Mouse (Mus musculus) inflammation-experienced regulatory T-cells, adult 6 months (primary cell): Measurements from ENCODE around the gene Cstf2t. TPM values are rescaled to one million over a fixed set of nuclear protein-coding genes. Genes with fewer than 3 reads are reported as not detected.

ENCODE experiments used
- ATAC-seq: one replicate; pipeline ENCODE4 v1.8.0; 2017
- polyA plus RNA-seq, 3 experiments: library from polyadenylated mRNA; unstranded; fragments of 100-300 nt; shearing (Covaris generic); gene quantifications; one replicate each; pipeline ENCODE4 v1.2.1; 2017

Cstf2t gene
- polyA plus RNA-seq = 10 to 100 TPM; 14.3 to 16.2 (median 15.9) TPM

DNA sequence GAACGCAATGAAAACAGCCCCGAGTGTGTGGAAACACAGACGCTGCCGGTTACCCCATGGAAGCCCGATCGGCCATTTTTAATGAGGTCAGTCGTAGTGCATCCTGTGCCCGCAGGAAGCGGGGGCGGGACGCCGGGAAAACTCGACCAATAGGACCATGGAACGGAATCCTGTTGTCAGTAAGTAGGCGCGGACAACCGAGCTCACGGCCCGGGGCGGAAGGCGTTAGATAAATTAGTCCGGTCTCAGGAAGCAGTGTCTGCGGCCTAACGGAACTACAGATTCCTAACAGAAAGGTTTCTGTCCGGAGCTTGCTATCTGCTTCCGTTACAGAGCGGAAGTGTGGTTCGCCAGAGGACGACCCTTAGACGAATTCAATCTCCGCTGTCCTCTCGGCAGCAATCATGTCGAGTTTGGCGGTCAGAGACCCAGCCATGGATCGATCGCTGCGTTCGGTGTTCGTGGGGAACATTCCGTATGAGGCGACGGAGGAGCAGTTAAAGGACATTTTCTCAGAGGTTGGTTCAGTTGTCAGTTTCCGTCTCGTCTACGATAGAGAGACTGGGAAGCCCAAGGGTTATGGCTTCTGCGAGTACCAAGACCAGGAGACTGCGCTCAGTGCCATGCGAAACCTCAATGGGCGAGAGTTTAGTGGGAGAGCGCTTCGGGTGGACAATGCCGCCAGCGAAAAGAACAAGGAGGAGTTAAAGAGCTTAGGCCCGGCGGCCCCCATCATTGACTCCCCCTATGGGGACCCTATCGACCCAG is at the start of gene Cstf2t:
Cstf2t (plus strand) TSS at position 176 of the 768 bp plus-strand sequence.
- peak; percentile 97 for ATAC-seq

- no peak for ATAC-seq
Measured at GRCm38 (mm10) chr19:31038951-31039350, 43.7 kb upstream of the Cstf2t start.

- no peak for ATAC-seq
Measured at GRCm38 (mm10) chr19:31040948-31041847, 41.4 kb upstream of the Cstf2t start.

DNA sequence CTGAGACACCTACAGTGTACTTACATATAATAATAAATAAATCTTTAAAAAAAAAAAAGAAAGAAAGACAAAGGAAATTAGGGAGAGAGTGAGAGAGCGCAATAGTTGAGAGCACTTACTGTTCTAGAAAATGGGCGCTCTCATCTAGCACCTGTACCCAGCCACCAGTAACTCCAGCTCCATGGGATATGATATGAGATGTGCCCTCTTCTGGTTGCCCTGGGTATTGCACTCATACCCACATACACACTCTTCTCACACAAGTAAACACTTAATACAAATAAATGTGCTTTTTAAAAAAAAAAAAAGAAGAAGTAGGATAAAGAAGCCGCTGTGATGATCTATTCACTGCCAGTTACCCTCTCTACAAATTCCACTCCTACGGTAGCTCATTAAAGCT is 36.0 kb upstream of the Cstf2t start:
- no peak for ATAC-seq

DNA sequence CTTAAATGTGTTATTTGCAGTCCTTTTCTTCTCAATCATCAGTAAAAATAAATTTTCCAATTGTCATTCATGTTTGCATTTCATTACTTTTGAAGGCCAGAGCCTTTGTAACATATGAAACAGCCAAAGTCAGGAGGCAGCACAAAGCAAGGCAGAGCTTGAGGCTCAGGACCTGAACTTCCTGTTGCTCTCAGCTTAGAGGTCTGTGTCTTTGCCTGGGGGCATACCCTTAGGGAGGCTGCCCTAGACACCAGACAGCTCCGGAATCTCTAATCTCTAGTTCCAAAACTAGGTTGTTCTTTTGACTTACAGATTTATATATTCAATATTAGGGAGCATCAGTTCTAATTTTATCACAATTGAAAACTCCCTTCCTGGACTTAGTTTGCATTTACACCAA is 17.9 kb upstream of the Cstf2t start:
- ATAC-seq = no peak

DNA sequence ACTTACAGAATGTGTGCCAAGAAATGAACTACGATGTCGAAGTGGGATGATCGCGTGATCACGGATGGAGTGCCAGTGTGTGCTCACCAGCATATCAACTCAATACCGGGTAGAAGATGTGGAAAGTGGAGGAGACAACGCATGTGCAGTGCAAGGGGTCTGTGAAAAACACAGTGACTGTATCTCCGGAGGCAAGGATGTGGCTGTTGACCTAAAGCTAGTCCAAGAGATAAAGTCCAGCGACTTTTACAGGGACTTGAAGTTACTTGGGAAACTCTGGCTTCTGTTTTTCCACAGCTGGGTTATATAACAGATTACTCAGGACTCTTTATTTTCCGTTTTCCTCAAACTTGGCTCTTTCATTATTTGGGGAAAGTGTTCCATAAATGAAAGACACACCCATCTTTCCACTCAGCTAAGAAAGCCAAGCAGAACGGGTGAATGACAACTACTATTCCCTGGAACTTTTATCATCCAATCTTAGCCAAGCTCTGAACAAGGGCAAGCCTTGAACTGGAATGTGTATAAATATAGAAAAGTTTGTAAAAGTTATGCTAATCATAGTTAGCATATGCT is 17.3 kb upstream of the Cstf2t start:
- no peak for ATAC-seq

GRCm38 (mm10) chr19:31073959-31074716 is 8.5 kb upstream of the Cstf2t start:
- no peak for ATAC-seq

GRCm38 (mm10) chr19:31074717-31075063 is 7.9 kb upstream of the Cstf2t start:
- ATAC-seq = no peak

DNA sequence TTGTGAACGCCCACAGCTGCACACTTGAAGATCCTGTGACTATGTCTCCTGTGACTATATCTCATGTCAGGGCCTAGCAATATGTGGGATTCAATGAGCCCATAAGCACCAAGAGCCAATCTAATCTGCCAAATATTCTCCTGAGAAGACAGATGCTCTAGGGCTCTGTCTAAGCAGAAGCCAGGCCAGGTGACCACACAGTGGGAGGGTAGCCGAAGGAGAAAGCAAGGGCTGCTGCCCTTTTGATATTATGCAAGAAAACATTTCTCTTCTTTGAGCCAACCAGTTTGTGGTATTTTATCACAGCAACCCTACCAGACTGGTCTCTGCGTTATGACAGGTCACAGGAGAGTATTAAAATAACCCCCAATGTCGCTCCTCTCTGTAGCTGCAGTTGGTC is 6.5 kb upstream of the Cstf2t start:
- no peak for ATAC-seq

DNA sequence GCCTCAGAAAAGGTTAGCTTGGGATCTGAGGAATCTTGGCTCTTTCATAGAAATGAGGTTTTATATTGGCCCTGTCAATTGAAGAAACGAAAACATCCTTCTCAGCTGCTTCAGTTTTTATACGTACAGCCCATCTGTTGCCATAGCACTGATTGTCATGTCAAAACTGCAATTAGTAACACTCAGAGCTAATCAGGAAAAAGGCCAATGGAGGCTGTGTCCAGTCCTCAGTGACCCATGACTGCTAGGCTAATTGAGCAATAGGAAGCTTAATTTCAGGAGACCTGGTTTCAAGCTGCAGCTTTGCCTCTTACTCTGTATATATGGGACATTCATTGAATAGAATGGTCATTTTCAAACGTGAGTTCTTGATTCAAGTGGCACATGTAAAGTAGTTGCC is 4.4 kb upstream of the Cstf2t start:
- no peak for ATAC-seq

- ATAC-seq = peak; percentile 2
Measured at GRCm38 (mm10) chr19:31082226-31082625, 411 bp upstream of the Cstf2t start.

GRCm38 (mm10) chr19:31083761-31084160 is 1.1 kb downstream of the Cstf2t start:
- ATAC-seq = no peak

DNA sequence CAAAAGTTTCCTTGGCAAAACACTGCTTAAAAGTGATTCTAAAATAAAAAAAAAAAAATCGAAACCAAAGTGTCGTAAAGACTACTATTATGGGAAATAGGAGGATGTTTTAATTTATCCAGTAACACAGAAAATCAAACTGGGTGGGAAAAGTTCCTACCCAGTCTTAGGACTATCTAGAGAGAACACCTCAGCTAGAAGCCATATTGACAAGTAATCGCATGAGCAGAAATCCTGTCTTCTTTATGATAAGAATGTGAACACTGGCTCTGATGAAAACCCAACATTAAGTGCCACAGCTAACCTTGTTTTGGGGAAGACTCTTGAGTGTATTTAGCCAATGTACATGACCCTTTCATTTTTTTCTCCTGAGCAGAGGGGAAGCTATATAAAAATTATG is 15.2 kb downstream of the Cstf2t start:
- no peak for ATAC-seq

GRCm38 (mm10) chr19:31099369-31099768 is 16.7 kb downstream of the Cstf2t start:
- no peak for ATAC-seq

GRCm38 (mm10) chr19:31104764-31105163 is 22.1 kb downstream of the Cstf2t start:
- no peak for ATAC-seq

GRCm38 (mm10) chr19:31106036-31106435 is 23.4 kb downstream of the Cstf2t start:
- ATAC-seq = no peak

GRCm38 (mm10) chr19:31106835-31107554 is 24.4 kb downstream of the Cstf2t start:
- ATAC-seq = no peak

DNA sequence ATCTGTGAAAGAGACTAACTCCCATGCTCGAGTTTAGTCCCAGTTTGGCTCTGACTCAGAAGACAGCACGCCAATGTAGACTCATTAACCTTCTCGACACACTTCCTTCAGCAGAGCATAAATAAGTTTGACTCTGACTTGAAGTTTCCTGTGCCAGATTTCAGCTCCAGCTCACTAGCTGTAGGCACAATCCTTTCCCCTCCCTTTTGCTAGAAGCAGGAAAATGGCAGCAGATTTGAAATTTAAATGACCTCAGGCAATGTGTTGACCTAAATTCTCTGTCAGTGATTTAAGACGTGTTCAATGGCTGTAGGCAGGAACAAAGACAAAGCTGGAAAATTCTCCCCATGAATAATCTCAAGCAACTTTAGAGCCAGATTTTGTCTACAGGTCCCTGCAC is 32.1 kb downstream of the Cstf2t start:
- ATAC-seq = no peak

DNA sequence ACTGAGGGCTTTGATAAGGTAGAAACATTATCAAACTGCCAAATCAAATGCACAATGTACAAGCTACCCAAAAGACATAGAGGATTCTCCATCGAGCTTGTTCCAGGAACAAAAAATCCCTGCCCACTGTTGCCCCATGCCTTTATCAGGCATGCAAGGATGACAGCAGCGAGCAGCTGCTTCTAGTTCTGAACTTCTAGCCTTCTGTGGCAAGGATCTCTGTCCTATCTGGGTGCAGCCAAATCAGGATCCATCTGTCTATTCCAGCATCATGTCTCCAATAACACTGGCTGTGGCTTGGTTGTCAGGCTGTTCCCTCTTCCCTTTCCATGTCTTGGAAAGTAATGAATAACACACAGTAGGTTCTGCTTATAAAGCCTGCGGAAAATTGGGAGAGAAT is 42.0 kb downstream of the Cstf2t start:
- no peak for ATAC-seq

DNA sequence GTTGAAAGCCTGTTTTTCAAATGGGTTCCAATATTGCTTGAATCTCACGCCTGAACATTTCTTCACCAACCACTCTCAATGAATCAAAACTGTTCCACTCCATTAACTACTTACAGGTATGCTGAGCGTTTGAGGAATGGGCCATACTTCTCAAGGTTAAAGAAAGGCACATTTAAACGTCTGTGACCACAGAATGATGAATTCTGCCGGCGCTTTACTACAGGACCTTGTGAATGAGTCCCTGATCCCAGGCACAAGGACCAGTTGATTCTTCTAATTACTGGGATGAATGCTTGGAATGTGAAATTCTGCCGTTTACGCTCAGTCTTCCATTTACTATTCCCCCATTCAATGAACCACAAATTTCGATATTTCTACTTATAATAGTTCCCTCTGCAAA is 50.0 kb downstream of the Cstf2t start:
- ATAC-seq = no peak

GRCm38 (mm10) chr19:31136316-31136715 is 53.7 kb downstream of the Cstf2t start:
- ATAC-seq = no peak
